Mouse (Mus musculus) cerebellum, adult 2 months (tissue): ENCODE results near the gene Phf11a.
"Not testable (repeated sequence)": the region's sequence is repeated elsewhere in the genome, so short reads cannot be mapped to it uniquely, and the experiment has no call there.

Source experiments
- CTCF ChIP-seq: fragments of 200-500 bp; IDR thresholded peaks from 2 replicates; pipeline ENCODE4 v1.5.1; 2011; ENCODE audit warnings: low read depth, mild to moderate bottlenecking, control low read depth, low read length, moderate library complexity, borderline replicate concordance; ENCODE audit not compliant: insufficient read depth
- POLR2A ChIP-seq: fragments of 200-500 bp; IDR thresholded peaks from 2 replicates; pipeline ENCODE4 v1.6.1; 2011; ENCODE audit warnings: low read length, control low read depth, borderline replicate concordance; ENCODE audit not compliant: insufficient read depth

- not testable (repeated sequence) for TF ChIP-seq CTCF, POLR2A
Measured at GRCm38 (mm10) chr14:59319036-59319435, 21.7 kb upstream of the Phf11a start.
